Mouse (Mus musculus): Measurements from ENCODE around the gene Dlx6. TPM values are rescaled to one million over a fixed set of nuclear protein-coding genes. Genes with fewer than 3 reads are reported as not detected.
A peak's percentile ranks its signal among the peaks of the same experiment; 100 is the strongest.

Gene Dlx6
- total RNA-seq (2021) = not detected

GRCm38 (mm10) chr6:6863160-6863870 lies at the start of gene Dlx6:
Gene Dlx6, plus strand, starts transcription at chr6:6863334.
- DNase-seq = peak; percentile 36

GRCm38 (mm10) chr6:6816821-6817220 lies 46.3 kb upstream of the Dlx6 start:
- DNase-seq = no peak

- no peak for DNase-seq
Measured at GRCm38 (mm10) chr6:6818036-6818788, 44.9 kb upstream of the Dlx6 start.

- DNase-seq = no peak
Measured at GRCm38 (mm10) chr6:6819134-6819533, 44.0 kb upstream of the Dlx6 start.

GRCm38 (mm10) chr6:6825313-6825712 lies 37.8 kb upstream of the Dlx6 start:
- DNase-seq = no peak

GRCm38 (mm10) chr6:6826861-6827260 lies 36.3 kb upstream of the Dlx6 start:
- no peak for DNase-seq

GRCm38 (mm10) chr6:6830446-6830845 lies 32.7 kb upstream of the Dlx6 start:
- DNase-seq = peak; percentile 21

- no peak for DNase-seq
Measured at GRCm38 (mm10) chr6:6833301-6833700, 29.8 kb upstream of the Dlx6 start.

- no peak for DNase-seq
Measured at GRCm38 (mm10) chr6:6848541-6848940, 14.6 kb upstream of the Dlx6 start.

- DNase-seq = no peak
Measured at GRCm38 (mm10) chr6:6849744-6850143, 13.4 kb upstream of the Dlx6 start.

GRCm38 (mm10) chr6:6850324-6851060 lies 12.6 kb upstream of the Dlx6 start:
- no peak for DNase-seq

- DNase-seq = no peak
Measured at GRCm38 (mm10) chr6:6851166-6851565, 12.0 kb upstream of the Dlx6 start.

GRCm38 (mm10) chr6:6852944-6853343 lies 10.2 kb upstream of the Dlx6 start:
- DNase-seq = no peak

- no peak for DNase-seq
Measured at GRCm38 (mm10) chr6:6854176-6854575, 9.0 kb upstream of the Dlx6 start.

- no peak for DNase-seq
Measured at GRCm38 (mm10) chr6:6854902-6855745, 8.0 kb upstream of the Dlx6 start.

GRCm38 (mm10) chr6:6855746-6856185 lies 7.4 kb upstream of the Dlx6 start:
- DNase-seq = no peak

- no peak for DNase-seq
Measured at GRCm38 (mm10) chr6:6856316-6856715, 6.8 kb upstream of the Dlx6 start.

GRCm38 (mm10) chr6:6856881-6857280 lies 6.3 kb upstream of the Dlx6 start:
- no peak for DNase-seq

- DNase-seq = no peak
Measured at GRCm38 (mm10) chr6:6857766-6858165, 5.4 kb upstream of the Dlx6 start.

- no peak for DNase-seq
Measured at GRCm38 (mm10) chr6:6858571-6858970, 4.6 kb upstream of the Dlx6 start.

GRCm38 (mm10) chr6:6859111-6859949 lies 3.8 kb upstream of the Dlx6 start:
- DNase-seq = no peak

Measured in heart, postnatal 4 days (tissue).